Mouse (Mus musculus) yolk sac, embryonic 10.5 days (tissue): ENCODE measurements around the gene Gm20388.
A peak's percentile ranks its signal among the peaks of the same experiment; 100 is the strongest.
"Not testable (repeated sequence)": the region's sequence is repeated elsewhere in the genome, so short reads cannot be mapped to it uniquely, and the experiment has no call there.

Experiments used
- DNase-seq: peaks from one replicate; pipeline ENCODE4 v3.0.0-alpha.2; 2017; ENCODE audit warnings: low spot score

Gm20388 gene

DNA sequence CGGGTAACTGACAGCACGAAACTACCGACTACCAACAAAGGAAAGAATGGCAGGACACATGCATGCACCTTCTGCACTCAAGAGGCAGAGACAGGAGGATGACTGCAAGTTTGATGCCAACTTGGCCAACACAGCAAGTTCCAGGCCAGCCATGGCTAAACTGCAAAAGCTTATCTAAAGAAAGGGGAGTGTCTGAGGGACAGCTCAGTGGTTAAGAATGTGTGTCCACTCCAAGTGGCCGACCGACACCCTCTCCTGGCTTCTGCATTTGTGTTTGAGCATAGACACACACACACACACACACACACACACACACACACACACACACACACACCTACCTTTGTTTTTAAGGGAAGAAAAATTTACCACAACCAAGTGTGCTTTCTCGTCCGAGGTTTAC, 3367.8 kb downstream of the Gm20388 start:
- no peak for DNase-seq

- DNase-seq, result no peak
Observed at GRCm38 (mm10) chr8:123279828-123280227, 3369.2 kb downstream of the Gm20388 start.

GRCm38 (mm10) chr8:123280302-123281094, 3369.9 kb downstream of the Gm20388 start:
- no peak for DNase-seq

GRCm38 (mm10) chr8:123282994-123283393, 3372.4 kb downstream of the Gm20388 start:
- not testable (repeated sequence) for DNase-seq

DNA sequence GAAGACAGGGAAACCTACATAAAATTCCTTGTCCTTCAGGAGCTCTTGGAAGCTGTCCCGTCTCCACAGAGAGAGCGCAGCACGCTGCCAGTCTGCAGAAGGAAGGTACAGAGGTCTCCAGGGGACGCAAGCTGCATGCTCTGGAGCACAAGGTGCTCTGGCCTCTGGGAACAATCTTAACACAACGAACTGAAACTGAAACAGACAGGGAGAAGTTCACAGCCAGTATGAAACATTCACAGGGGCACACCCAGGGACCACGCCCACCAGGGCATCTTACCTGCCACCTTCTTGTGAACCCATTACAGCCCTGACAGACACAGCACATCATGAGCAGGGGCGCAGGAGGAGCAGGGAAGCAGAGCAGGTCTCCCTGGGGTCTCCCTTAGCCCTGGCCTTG, 3373.3 kb downstream of the Gm20388 start:
- no peak for DNase-seq

DNA sequence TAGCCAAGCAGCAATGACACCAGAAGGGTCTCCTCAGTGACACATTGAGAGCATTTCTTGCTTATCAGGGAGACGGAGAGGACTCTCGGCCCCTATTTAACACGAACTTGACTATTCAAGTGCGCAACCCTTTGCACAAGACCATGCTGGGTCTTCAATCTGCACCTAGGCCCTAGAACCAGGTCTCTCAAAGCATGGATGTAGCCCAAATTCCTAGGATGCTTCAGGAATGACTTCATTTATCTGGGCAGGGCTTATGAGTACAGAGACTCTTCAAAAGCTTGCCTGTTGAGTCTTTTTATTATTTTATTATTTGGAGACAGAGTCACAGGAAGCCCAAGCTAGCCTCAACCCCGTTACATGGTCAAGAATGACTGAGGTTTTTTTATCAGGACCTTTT, 3373.9 kb downstream of the Gm20388 start:
- DNase-seq, result no peak

GRCm38 (mm10) chr8:123287362-123287761, 3376.7 kb downstream of the Gm20388 start:
- no peak for DNase-seq

DNA sequence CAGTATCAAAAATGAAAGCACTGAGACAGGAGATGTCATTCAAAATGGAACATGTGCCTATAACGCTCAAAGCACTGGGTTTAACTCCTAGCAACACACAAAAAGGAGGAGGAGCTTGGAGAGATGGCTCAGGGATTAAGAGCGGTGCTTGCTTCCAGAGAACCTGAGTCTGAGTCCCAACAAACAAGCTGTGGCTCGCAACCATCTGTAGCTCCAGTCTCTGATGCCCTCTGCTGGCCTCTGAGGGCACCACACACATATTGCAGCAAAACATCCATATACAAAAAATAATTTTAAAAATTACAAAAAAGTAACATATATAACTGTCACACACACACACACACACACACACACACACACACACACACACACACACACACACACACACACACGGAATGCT, 3379.5 kb downstream of the Gm20388 start:
- no peak for DNase-seq

DNA sequence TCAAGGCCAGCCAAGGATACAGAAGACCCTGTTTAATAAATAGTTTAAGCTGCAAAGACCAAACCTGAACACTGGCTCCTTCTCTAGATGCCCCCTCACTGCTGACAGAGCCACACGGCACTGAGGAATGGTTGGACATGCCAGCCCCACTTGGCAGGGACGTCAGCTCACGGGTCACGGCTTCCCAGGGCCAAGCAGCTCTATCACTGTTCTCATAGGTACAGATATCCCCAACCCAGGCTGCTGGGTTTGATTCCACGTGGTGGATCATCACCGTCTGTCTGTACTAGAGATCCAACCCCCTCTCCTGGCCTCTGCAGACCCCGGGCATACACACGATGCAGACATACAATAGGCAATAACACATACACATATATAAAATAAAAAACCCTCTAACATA, 3380.0 kb downstream of the Gm20388 start:
- no peak for DNase-seq

DNA sequence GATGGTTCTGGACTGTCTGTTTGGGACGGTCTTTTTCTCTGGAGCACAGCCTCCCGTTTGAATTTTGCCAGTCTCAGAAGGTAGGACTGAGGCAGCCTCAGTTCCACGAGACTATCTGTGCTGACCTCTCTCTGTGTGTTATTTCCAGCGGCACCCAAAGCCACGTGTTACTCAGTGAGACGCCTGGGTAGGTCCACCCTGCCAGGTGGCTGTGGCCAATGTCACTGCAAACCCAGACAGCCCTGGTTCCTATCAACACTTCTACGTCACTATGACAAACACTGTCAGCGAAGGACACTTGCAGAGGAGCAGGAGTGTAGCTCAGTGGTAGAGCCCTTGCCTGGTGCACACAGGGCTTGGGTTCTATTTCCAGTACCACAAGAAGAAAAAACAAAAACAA, 3381.1 kb downstream of the Gm20388 start:
- no peak for DNase-seq

- DNase-seq, result no peak
Observed at GRCm38 (mm10) chr8:123292281-123292680, 3381.6 kb downstream of the Gm20388 start.

- DNase-seq, result no peak
Observed at GRCm38 (mm10) chr8:123292785-123293184, 3382.1 kb downstream of the Gm20388 start.

DNA sequence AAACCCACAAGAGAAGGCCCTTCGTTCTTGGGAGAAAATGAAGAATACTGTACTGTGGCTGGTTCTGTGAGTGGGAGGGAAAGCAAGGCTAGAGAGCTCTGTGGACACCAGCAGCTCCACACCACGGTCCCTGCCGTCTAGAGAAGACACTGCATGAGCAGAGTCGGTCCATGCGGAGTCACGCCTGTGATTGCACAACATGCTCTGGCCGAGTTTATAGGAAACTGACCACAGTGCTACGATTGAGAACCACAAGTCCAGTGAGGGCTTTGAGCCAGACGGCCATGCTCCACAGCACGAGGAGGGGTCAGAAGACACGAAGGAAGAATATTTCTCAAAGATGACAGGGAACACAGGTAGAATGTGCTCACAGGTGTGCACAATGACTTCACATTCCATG, 3387.7 kb downstream of the Gm20388 start:
- no peak for DNase-seq

DNA sequence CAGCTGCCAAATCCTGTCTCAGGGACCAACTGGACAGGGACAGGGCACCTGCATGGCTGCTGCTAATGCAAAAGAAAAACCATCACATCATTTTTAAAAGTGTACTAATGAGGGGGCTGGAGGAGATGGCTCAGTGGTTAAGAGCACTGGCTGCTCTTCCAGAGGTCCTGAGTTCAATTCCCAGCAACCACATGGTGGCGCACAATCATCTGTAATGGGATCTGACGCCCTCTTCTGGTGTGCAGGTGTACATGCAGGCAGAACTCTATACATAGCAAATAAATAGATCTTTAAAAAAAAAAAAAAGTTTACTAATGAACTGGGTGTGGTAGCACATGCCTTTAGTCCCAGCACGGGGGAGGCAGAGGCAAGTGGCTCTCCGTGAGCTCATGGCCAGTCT, 3398.1 kb downstream of the Gm20388 start:
- no peak for DNase-seq

GRCm38 (mm10) chr8:123317781-123318466, 3407.3 kb downstream of the Gm20388 start:
- DNase-seq, result no peak

DNA sequence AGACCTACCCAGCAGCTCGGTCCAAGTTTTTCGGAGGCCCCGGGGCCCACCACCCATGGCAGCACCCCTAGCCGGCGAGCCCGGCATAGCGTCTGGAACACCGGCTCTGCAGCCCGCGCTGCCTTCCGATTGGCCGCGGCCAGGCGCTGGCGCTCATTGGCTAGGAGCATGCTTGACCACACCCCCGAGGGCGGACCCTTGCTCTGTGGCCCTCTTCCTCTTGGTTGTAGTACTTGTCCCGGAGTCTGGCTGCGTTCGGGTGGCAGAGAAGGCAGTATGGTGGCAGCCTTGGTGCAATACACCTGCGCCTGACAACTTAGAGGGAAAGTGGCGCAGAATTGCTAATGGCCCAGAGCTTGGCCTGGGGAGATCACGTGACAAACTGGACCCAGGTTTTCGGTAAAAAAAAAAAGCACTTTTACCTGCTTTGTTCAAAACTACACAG, 3407.8 kb downstream of the Gm20388 start, which contains the start of gene Fanca:
TSS of gene Fanca (minus strand) at position 110 of the 445 bp plus-strand sequence.
- DNase-seq, result peak; percentile 95

DNA sequence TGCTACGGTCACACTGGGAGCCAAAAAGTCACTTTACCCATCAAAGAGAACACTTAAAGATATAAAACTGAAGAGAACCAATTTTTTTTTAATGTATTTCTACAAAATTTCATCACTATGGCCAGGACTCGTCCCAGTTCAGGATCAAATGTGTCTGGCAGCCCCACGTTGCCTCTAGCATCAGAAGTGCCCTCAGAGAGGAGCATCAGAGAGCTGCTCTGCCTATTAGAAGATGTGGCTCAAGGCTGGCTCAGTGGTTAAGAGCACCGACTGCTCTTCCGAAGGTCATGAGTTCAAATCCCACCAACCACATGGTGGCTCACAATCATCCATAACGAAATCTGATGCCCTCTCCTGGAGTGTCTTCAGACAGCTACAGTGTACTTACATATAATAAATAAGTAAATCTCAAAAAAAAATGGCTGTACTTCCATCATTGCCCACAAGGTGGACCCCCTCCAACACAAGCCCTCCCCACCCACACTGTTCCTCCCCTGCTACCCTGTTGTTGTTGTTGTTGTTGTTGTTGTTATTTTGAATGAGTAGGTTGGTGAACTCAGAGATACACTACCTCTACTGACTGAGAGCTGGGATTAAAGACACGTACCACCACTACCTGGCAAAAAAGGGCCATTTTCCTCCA, 3409.0 kb downstream of the Gm20388 start:
- peak; percentile 36 for DNase-seq

DNA sequence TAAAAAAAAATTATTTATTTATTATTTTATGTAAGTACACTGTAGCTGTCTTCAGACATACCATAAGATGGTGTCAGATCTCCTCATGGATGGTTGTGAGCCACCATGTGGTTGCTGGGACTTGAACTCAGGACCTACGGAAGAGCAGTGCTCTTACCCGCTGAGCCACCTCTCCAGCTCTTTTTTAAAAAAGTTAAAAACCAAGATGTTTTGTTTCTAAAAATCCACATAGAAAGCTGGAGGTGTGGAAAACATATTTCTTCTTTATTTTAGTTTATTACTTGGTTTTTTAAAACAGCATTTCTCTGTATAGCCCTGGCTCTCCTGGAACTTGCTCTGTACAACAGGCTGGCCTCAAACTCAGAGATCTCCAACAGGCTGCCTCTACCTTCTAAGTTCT, 3417.9 kb downstream of the Gm20388 start:
- DNase-seq, result no peak

DNA sequence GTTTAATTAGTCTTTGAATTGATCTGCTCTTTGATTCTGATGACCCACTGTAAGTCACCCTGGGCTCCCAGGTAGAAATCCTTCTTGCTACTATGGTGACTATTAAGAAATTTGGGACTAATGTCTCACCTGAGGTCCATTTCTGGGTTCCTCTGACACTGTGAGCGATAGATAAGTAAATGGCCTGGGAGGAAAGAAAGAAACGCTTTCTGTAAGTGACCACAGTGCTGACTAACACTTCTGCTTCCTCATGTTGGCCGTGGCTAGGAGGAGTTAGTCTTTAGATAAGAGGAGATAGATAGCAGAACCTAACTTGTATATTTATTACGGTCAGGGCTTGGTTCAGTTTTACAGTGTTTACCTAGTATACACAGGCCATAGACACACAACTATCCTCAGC, 3418.7 kb downstream of the Gm20388 start:
- DNase-seq, result peak; percentile 9

DNA sequence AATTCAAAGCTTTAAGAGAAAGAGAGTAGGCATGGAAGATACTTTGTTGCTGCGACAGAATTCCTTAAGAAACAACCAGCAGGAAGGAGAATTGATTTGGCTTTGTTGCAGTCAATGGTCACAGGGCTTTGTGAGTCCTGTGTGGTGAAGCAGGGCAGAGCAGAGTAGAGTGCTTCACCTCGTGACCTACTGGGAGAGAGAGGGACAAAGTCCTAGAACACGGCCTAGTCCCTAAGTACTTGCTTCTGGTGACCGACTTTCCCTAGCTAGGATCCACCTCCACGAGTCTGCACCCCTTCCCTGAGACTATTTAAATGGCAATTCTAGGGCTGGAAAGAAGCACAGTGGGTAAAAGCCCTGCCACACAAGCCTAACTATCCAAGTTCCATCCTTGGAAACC, 3419.3 kb downstream of the Gm20388 start:
- peak; percentile 47 for DNase-seq

DNA sequence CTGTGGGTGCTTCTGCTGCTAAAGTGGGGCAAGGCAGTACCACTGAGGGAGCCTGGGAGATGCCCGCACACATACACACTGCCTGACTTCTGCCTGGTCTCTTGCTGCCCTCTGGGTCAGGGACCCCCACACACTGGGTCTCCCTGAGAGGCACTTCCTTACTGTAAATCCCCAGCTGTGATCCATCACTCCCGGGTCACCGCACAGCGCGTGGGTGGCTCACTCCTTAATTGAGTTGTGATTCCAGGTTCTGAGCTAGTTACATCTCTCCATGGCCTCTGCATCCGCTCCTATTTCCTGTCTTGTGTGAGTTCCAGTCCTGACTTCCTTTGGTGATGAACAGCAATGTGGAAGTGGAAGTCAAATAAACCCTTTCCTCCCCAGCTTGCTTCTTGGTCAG, 3420.1 kb downstream of the Gm20388 start:
- DNase-seq, result no peak

DNA sequence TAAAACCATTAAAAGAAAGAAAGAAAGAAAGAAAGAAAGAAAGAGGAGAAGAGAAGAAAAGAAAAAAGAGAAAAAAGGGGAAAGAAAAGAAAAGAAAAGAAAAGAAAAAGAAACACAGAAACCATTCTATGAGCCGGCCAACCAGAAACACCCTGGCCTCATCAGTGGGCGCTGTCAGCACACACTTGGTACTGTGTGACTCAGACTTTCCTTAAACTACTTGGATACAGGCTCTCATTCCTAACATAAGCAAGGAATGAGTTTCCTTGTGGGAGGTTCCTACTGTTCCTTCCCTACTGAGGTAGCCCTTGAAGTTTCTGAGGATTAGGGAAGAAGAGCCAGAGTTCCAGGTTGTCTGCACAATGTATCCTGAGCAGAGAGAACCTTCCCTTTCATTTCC, 3420.7 kb downstream of the Gm20388 start:
- DNase-seq, result no peak

DNA sequence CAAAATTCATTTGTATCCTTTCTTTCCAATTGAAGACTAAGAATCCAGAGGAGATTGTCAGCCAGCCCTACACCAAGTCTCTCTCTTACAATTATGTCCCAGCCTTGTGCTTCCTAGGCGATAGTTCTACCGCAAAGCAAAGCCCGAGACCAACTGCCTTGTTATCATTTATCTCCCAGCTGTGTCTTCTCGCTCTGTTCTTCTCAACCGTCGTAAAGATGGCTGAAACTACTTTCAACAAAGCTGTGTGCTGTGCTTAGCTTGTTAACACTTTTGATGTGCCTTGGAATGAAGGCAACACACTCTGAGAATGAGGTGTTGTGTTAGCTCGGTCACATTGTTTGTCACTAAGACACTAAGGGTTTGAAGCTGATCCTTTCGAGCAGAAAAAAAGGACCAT, 3421.2 kb downstream of the Gm20388 start:
- no peak for DNase-seq
